Mouse (Mus musculus) CH12.LX (cell line): ENCODE measurements around the gene Gm8369. TPM values are rescaled to one million over a fixed set of nuclear protein-coding genes. Genes with fewer than 3 reads are reported as not detected.
"Not testable (repeated sequence)": the region's sequence is repeated elsewhere in the genome, so short reads cannot be mapped to it uniquely, and the experiment has no call there.

Source experiments
- DNase-seq: peaks from one replicate; pipeline ENCODE4 v3.0.0-alpha.2; 2013; ENCODE audit errors: extremely low read depth
- H3K27ac ChIP-seq: 2 replicates; pipeline ENCODE4 v1.5.1; 2012; ENCODE audit warnings: low read depth, mild to moderate bottlenecking, control low read depth, moderate library complexity; ENCODE audit not compliant: insufficient read depth
- H3K27me3 ChIP-seq: replicated peaks from 2 replicates; pipeline ENCODE3; 2012; ENCODE audit warnings: inconsistent platforms
- H3K36me3 ChIP-seq, 2 experiments: replicated peaks in 1 of 2; 2 replicates each; pipeline versions ENCODE3 to v1.6.1; 2012; ENCODE audit warnings: inconsistent platforms in 1 of 2, low read length in 1 of 2, mild to moderate bottlenecking in 1 of 2, mixed read lengths in 1 of 2, moderate library complexity in 1 of 2; ENCODE audit not compliant: control insufficient read depth in 1 of 2, insufficient read depth in 1 of 2
- H3K4me1 ChIP-seq, 2 experiments: 2 replicates each; pipeline ENCODE4 v1.6.1; 2012; ENCODE audit warnings: inconsistent platforms in 1 of 2, moderate library complexity in 1 of 2; ENCODE audit not compliant: insufficient read depth in 2 of 2, control insufficient read depth in 1 of 2
- H3K4me2 ChIP-seq: 2 replicates; pipeline ENCODE4 v1.6.1; 2012; ENCODE audit warnings: low read depth, mild to moderate bottlenecking, control low read depth; ENCODE audit not compliant: poor library complexity, insufficient read depth, severe bottlenecking
- H3K4me3 ChIP-seq, 3 experiments: fragments of 150-350 bp in 1 of 3; sonication (generic) in 1 of 3; replicated peaks in 1 of 3; 2 replicates each; pipeline versions ENCODE3 to v1.5.1; 2011 to 2012; ENCODE audit warnings: low read depth in 2 of 3, low read length in 2 of 3, mild to moderate bottlenecking in 2 of 3, moderate library complexity in 2 of 3, control low read depth in 1 of 3, improper control_type of control experiment in 1 of 3, inconsistent platforms in 1 of 3, mixed read lengths in 1 of 3; ENCODE audit not compliant: poor library complexity in 1 of 3
- H3K79me2 ChIP-seq: replicated peaks from 2 replicates; pipeline ENCODE4 v1.6.1; 2012; ENCODE audit warnings: mild to moderate bottlenecking, moderate library complexity; ENCODE audit not compliant: control insufficient read depth, poor library complexity, insufficient read depth, severe bottlenecking; ENCODE audit errors: extremely low read depth
- H3K9ac ChIP-seq: 2 replicates; pipeline ENCODE4 v1.6.1; 2012; ENCODE audit warnings: low read depth, mild to moderate bottlenecking, control low read depth, moderate library complexity; ENCODE audit not compliant: insufficient read depth
- H3K9me3 ChIP-seq: replicated peaks from 2 replicates; pipeline ENCODE3; 2012; ENCODE audit warnings: low read length, inconsistent platforms, mixed read lengths
- CHD1 ChIP-seq: IDR thresholded peaks from 2 replicates; pipeline ENCODE4 v1.6.1; 2012; ENCODE audit warnings: low read depth, low read length, improper control_type of control experiment, inconsistent platforms
- CHD2 ChIP-seq: IDR thresholded peaks from 2 replicates; pipeline ENCODE4 v1.6.1; 2011; ENCODE audit warnings: low read length, improper control_type of control experiment
- IRF4 ChIP-seq: IDR thresholded peaks from 2 replicates; pipeline ENCODE4 v1.6.1; 2014; ENCODE audit warnings: low read depth, mild to moderate bottlenecking, inconsistent platforms, low read length, improper control_type of control experiment
- JUN ChIP-seq: IDR thresholded peaks from 2 replicates; pipeline ENCODE4 v1.6.1; 2011; ENCODE audit warnings: low read depth, mild to moderate bottlenecking, low read length, improper control_type of control experiment, moderate library complexity; ENCODE audit not compliant: insufficient read depth
- MAZ ChIP-seq: IDR thresholded peaks from 2 replicates; pipeline ENCODE4 v1.6.1; 2012; ENCODE audit warnings: low read depth, mild to moderate bottlenecking, inconsistent platforms, low read length, improper control_type of control experiment, moderate library complexity
- MXI1 ChIP-seq: IDR thresholded peaks from 2 replicates; pipeline ENCODE4 v1.6.1; 2011; ENCODE audit warnings: mild to moderate bottlenecking, low read depth, low read length, improper control_type of control experiment
- POLR2A ChIP-seq: IDR thresholded peaks from 2 replicates; pipeline ENCODE4 v1.6.1; 2011; ENCODE audit warnings: low read depth, mild to moderate bottlenecking, improper control_type of control experiment, low read length
- RCOR1 ChIP-seq: conservative IDR thresholded peaks from 2 replicates; pipeline ENCODE4 v1.6.1; 2012; ENCODE audit warnings: low read depth, mild to moderate bottlenecking, inconsistent platforms, low read length, improper control_type of control experiment
- SIN3A ChIP-seq: IDR thresholded peaks from 2 replicates; pipeline ENCODE4 v1.6.1; 2012; ENCODE audit warnings: low read length, improper control_type of control experiment, inconsistent platforms
- USF1 ChIP-seq: IDR thresholded peaks from 2 replicates; pipeline ENCODE4 v1.6.1; 2014; ENCODE audit warnings: low read depth, mild to moderate bottlenecking, inconsistent platforms, low read length, improper control_type of control experiment
- ZC3H11A ChIP-seq: IDR thresholded peaks from 2 replicates; pipeline ENCODE4 v1.6.1; 2012; ENCODE audit warnings: low read depth, mild to moderate bottlenecking, inconsistent platforms, low read length, improper control_type of control experiment
- ZKSCAN1 ChIP-seq: IDR thresholded peaks from 2 replicates; pipeline ENCODE4 v1.6.1; 2012; ENCODE audit warnings: low read depth, inconsistent platforms, low read length, improper control_type of control experiment, borderline replicate concordance
- ZNF384 ChIP-seq: IDR thresholded peaks from 2 replicates; pipeline ENCODE4 v1.6.1; 2012; ENCODE audit warnings: low read depth, low read length, improper control_type of control experiment, inconsistent platforms
- dilution Hi-C: fragments of 300-500 bp; cut with MboI; formaldehyde crosslinking; loops from 2 replicates; pipeline ENCODE4 v1.14.3; 2020; ENCODE audit warnings: low sequenced_read_pairs; ENCODE audit not compliant: extremely low pct_unique_long_range_greater_than_20kb, extremely low pct_ligation_motif_present
- in situ Hi-C: fragments of 300-500 bp; cut with MboI; formaldehyde crosslinking; loops from 3 replicates; pipeline ENCODE4 v1.14.3; 2019; ENCODE audit warnings: low sequenced_read_pairs, low pct_ligation_motif_present, low pct_unique_long_range_greater_than_20kb, mixed read lengths
- polyA plus RNA-seq: library from polyadenylated mRNA; unstranded; fragments of >175 nt; gene quantifications from 2 replicates; pipeline ENCODE4 v1.2.1, GENCODE M21; 2012; ENCODE audit warnings: low read depth; ENCODE audit not compliant: insufficient read length
- total RNA-seq, 2 experiments: library from RNA; depleted of rRNA; stranded (reverse); fragments of 300-350 nt in 1 of 2; fragments of >200 nt in 1 of 2; gene quantifications; 2 replicates each; pipeline ENCODE4 v1.2.3; 2012 to 2014

The Gm8369 gene
- total RNA-seq (2012; rRNA removed), result 1.7 and 2.0 TPM in 2 replicates
- 4.3 and 5.2 TPM in 2 replicates for total RNA-seq (2014; rRNA removed)
- 0.68 and 1.2 TPM in 2 replicates for polyA plus RNA-seq

DNA sequence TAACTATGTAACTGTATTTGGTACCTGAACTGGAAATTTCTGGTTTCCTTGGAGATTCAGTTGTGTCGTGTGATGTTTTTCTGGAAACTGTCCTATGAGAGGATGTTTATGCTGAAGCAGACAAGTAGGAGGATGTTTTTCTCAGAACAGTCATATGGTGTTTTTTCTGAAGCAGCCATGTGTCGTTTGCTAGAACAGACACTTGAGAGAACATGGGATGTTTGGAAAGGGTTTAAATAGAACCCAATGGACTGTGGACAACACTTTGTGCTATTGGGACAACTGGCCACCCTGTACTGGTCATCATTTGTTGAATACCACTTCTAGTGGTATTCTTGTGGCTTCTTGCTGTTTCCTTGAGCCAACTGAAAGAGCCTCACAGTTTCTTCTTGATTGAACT, at the start of gene Gm8369:
Gene Gm8369, plus strand, starts transcription at position 193 of the 400 bp plus-strand sequence.
- Histone ChIP-seq H3K27ac (no peak within 1 kb of the TSS), H3K9me3 (no peaks in the 10 kb centered on the region), H3K9ac (no peak within 1 kb of the TSS; the same call in 1 of the 2 replicates), H3K79me2 (no peaks in the 10 kb centered on the region), H3K4me3 (no peak within 1 kb of the TSS), H3K4me1 (peaks cover 4 to 25% of the 10 kb centered on the region in 2 experiments; a peak in 3 of 4 replicates), H3K27me3 (no peaks in the 10 kb centered on the region), H3K36me3 (no peaks in the 10 kb centered on the region), H3K4me2 (peak within 1 kb of the TSS; percentile 39)
- DNase-seq, result no peak
- TF ChIP-seq SIN3A, result 0 out of 2 replicates have a peak, but pooled peaks have one; percentile 8
- TF ChIP-seq JUN, result no peak
- in situ Hi-C loops (no loop called here), dilution Hi-C loops (no loop called here)

DNA sequence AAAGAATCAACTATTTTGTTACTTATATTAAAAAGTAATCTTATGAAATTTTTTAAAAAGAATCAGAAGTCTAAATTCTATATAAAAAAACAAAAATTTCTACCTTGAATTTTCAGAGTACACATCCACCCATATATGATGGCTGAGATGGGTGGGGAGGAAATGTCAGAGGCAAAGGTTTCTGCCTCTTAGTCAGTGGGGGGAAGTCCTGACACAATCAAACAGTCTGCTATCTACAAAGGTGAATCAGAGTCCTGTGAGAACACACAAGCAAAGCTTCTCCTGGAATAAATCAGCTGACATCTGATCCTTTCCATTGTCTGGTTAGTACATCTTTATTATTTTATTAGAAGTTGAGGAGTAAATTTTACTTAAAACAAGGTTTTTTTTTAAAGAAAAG, 42.4 kb upstream of the Gm8369 start, which contains the start of gene Ms4a4b:
Gene Ms4a4b, plus strand, starts transcription at position 216 of the 400 bp plus-strand sequence.
- no peak within 1 kb of the TSS for H3K4me2 ChIP-seq
- H3K36me3 ChIP-seq, result no peaks in the 10 kb centered on the region
- no peaks in the 10 kb centered on the region for H3K9me3 ChIP-seq
- no peak for DNase-seq
- H3K27ac ChIP-seq, result no peak within 1 kb of the TSS
- no peaks in the 10 kb centered on the region for H3K27me3 ChIP-seq
- dilution Hi-C loops, result no loop called here
- no peaks in the 10 kb centered on the region for H3K79me2 ChIP-seq
- no peak within 1 kb of the TSS for H3K9ac ChIP-seq
- H3K4me1 ChIP-seq, result no peaks in the 10 kb centered on the region
- in situ Hi-C loops, result no loop called here
- no peak within 1 kb of the TSS for H3K4me3 ChIP-seq
- TF ChIP-seq USF1, result no peak
- TF ChIP-seq, all 38 proteins: peak for 0

DNA sequence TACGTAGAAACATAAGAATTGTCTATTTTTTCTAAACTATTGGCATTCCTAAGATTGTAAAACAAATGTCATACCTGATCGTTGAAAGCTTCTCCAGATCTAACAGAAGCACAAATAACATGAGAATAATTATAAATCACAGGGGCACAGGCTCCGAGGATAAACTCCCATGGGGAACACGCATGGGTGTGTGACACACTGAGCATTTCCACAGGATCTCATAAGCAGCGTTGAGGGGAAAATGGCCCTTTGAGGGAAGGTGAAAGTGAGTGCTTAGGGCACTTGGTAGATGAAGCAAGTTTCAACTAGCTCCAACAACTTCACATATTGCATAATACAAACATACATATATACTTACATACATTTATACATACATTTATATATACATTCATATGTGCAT, 41.8 kb upstream of the Gm8369 start:
- dilution Hi-C loops, result no loop called here
- H3K27ac ChIP-seq, result no peak overlapping the region

DNA sequence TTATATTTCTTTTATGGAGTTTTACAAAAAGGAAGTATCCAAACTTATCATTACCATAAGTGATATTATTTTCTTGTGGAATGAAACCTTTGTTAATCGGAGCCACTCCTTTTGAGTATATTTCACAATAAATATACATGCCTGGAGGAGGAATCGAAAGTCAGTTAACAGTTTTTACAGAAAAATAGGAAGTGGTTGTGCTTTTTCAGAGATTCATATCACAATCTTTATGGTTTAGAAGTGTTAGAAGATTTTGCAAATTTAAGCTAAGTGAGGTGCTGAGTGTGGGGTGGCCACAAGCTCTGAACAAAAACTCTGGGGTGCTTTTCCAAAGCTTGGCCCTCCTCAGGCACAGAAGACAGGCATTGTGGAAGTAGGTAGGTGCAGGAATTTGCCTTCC, 38.5 kb upstream of the Gm8369 start:
- DNase-seq, result no peak
- dilution Hi-C loops, result no loop called here
- in situ Hi-C loops, result no loop called here

More for the DNA sequence above, 41.8 kb upstream of the Gm8369 start:
- no peak overlapping the region for H3K4me3 ChIP-seq
- DNase-seq, result no peak
- no peak overlapping the region for H3K4me2 ChIP-seq
- no peaks in the 10 kb centered on the region for H3K79me2 ChIP-seq
- H3K9me3 ChIP-seq, result no peaks in the 10 kb centered on the region
- no peak overlapping the region for H3K9ac ChIP-seq
- TF ChIP-seq MAZ, result no peak
- no peak for TF ChIP-seq ZNF384
- TF ChIP-seq, all 38 proteins: peak for 0
- H3K36me3 ChIP-seq, result no peaks in the 10 kb centered on the region
- H3K27me3 ChIP-seq, result no peaks in the 10 kb centered on the region
- H3K4me1 ChIP-seq, result no peaks in the 10 kb centered on the region
- in situ Hi-C loops, result no loop called here

DNA sequence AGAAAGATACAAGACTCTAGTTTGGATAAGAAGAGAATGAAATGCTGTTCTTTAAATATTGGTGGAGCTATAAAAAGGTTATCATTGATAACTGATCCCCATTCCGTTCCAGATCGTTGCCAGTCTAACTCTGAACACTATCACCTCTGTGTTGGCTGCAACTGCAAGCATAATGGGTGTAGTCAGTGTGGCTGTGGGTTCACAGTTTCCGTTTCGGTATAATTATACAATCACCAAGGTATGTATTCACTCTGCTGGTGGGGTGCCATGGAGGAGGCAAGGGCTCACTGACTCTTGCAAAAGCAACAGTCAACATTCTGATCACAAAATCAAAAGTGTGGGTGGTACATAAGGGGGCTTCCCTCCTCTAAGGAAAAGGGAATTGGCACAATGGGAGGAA, 26.7 kb upstream of the Gm8369 start:
- H3K4me1 ChIP-seq, H3K36me3 ChIP-seq, H3K79me2 ChIP-seq, in situ Hi-C loops, DNase-seq, H3K4me3 ChIP-seq, dilution Hi-C loops, H3K27ac ChIP-seq, H3K27me3 ChIP-seq, H3K9me3 ChIP-seq, H3K9ac ChIP-seq, H3K4me2 ChIP-seq: not testable (repeated sequence)

More for the DNA sequence above, 38.5 kb upstream of the Gm8369 start:
- Histone ChIP-seq H3K36me3 (no peaks in the 10 kb centered on the region), H3K27me3 (no peaks in the 10 kb centered on the region), H3K27ac (no peak overlapping the region), H3K79me2 (no peaks in the 10 kb centered on the region), H3K4me1 (no peaks in the 10 kb centered on the region), H3K9me3 (no peaks in the 10 kb centered on the region), H3K4me2 (no peak overlapping the region), H3K4me3 (no peak overlapping the region), H3K9ac (no peak overlapping the region)
- TF ChIP-seq MXI1 (no peak), ZKSCAN1 (no peak), CHD1 (no peak), ZC3H11A (no peak), POLR2A (no peak), CHD2 (no peak), IRF4 (no peak), RCOR1 (no peak)
